Mouse (Mus musculus): ENCODE results near the gene Nrn1. TPM values are rescaled to one million over a fixed set of nuclear protein-coding genes. Genes with fewer than 3 reads are reported as not detected.
A peak's percentile ranks its signal among the peaks of the same experiment; 100 is the strongest.

The Nrn1 gene
- total RNA-seq, 2 experiments from 2014 or later = 3.5 to 17.2 TPM

DNA sequence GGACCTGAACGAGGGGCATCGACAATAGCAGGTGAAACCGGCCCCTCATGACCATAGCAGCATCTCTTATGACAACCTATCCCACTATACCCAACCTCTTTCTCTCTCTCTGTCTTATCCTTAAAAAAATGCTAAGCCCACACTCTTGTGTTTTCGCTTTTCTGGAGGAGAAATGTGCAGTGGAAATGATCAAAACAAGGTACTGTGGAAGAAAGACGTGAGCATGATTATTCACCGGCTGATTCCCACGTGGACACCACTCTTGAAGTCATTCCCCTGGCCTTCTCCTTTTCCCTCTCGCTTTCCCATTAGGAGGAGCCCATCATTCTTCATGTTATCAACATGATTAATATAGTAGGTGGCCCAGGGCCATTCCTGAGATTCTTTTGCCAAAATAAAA is 9.1 kb downstream of the Nrn1 start:
- DNase-seq (ENCODE audit: low spot score in 2 of 2) = no peak

DNA sequence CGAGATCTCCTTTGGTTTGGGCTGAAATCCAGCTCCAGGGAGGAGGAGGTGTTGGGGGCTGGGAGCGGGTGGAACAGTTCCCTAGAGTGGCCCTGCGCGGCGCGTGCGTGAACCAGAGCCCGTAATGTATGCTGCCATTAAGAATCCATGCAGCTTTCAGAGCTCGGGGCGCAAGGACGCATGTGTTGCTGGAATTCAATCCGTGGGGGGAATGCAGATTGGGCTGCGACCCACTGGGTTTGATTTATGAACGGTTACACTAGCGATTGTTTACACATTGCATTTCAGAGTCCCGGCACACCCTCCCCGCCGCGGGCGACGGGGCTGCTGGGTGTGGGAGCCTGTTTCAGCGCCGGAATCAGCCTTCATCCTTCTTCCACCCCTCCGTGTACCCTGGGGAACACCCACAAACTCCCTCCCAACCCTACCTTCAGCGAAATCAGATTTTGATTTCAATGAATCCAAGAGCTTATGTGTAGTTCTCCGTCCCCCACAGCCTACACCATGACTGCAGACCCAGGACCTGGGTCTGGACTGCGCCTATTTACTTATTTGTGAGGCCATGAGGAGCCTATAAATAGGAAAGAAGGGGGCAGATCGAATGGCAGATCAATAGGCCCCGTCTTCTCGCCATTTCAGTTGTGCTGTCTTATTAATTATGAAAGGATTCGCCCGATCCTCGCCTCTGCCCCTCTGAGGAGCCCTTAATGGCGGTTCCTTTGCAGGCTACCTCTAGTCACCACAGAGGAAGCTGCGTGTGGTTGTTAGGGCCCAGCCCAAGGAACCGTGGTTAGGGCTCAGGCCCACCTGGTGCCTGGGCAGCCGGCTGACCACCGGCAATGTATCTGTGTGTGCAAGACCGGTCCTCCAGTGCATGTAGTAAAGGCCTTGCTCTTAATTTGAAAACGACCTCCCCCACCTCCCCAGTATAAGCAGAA is 10.1 kb downstream of the Nrn1 start:
- no peak for DNase-seq (ENCODE audit: low spot score in 2 of 2)

DNA sequence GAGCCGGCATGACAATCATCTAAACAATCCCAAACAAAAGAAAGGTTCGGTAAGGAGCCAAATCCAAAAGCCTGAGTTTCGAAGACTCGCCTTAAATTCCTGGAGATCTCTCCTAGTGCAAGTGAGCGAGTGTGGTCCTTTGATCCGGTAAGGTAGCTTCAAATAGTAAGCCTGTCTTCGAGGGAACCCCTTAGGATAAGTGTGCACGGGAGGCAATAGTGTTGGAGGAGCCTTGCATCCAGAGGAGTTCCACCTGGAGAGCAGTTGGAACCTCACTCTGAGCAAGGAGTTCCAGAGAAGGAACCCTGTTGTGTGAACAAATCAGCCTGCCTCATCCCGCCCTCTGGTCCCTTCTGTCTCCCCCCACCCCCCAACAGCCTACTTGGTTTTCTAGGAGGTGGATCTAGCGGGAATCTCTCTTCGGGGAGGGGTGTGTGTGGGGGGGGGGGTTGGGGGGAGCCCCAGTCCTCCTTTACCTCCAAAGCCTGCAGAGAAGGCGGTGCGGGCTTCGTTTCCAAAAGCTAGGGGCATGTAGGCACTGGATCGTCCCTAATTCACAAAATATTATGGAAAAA is 11.1 kb downstream of the Nrn1 start:
- DNase-seq (ENCODE audit: low spot score in 2 of 2) = no peak

DNA sequence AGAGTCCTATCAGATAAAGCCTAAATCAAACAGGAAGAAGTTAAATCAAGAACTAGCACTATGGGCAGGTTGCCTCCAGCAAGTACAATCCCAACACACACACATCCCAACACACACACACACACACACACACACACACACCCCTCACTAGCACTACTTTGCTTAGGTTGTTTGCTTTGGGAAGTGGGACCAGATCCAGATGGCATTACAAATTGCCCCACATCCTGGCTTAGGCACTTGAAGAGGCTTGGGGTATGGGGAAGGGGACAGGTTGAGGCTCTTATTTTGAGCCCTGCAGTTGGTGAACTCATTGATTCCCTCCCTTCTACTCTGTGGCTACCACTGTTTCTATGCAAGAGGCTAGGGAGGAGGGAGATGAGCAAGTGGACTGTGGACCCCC is 12.6 kb downstream of the Nrn1 start:
- no peak for DNase-seq (ENCODE audit: low spot score in 2 of 2)

DNA sequence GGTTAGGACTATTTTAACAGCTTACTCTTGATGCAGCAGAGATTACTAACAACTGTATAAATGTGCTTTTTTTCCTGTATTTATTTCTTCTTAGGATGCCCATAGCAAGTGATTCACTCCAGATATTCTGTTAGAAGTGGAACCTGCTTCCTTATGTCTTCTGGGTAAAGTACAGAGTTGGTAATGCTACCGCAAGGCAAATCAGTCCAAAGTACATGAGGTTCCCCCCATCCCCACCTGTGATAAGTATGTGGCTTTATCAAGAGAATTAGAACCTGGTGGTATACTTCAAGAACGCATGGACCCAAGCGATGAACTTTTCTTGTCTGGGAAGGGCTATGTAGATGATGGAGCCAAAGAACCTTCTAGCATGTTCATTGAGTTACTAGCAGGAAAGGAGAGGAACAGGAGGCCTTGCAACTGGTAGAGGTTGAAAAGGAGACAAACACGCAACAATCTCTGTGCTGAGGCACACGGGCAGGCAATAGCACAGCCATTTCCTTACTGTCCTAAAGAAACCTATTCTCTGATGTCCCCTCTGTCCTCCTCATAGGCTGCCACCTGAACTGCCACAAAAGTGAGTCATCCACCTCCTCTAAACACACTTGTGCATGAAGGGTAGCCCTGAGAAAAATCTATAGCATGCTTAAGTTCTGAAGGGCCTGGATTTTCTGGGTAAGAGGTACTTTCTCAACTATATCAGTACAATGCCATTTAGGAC is 14.5 kb downstream of the Nrn1 start:
- DNase-seq (ENCODE audit: low spot score in 2 of 2) = no peak

DNA sequence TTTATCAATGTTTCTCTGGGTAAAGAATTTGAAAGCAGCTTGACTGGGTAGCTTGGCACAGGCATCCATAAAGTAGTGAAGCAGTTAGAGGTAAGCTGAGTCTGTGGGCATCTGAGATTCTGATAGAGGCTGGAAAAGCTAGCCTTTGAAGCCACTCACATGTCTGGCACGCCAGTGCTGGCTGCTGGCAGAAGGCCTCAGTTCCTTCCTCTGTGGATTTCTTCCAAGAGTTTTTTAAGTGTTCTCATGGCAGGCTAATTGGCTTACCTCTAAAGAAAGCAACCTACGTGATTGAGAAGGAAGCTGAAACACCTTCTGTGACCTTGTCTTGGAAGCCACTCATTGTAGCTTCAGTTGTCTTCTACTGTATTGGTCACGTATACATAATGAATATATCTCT is 17.6 kb downstream of the Nrn1 start:
- no peak for DNase-seq (ENCODE audit: low spot score in 2 of 2)

DNA sequence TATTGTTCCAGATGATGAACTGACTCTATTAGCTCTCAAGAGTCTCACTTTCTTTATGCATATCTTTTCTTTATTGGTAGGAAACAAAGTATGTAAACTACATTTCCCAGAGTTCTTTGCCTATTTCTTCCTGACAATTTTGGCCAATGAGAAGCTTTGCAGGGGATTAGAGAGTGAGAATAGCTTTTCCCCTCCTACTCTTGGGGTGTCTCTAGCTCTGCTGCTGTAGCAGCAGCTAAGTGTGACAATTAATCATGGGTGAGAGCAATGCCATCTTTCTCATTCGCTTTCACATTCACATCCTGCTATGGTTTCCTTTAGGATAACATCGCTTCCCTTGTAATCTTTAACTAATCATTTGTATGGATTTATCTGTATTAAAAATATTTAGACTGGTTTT is 18.2 kb downstream of the Nrn1 start:
- no peak for DNase-seq (ENCODE audit: low spot score in 2 of 2)

DNA sequence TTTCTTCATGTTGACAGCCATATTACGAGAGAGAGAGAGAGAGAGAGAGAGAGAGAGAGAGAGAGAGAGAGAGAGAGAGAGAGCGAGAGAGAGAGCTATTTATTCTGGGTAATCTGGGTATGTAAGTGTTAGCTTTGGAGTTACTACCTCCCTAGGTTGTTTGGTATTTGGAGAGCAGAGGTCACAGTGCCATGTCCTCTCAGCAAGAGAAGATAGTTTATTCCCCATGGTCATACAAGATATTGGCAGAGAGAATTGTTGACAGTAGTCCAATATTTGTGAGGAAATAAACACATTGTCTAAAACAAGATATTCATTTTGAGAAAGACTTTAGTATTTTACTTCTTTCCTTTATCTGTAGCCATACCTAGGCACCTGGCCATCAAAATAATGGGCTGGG is 20.8 kb downstream of the Nrn1 start:
- DNase-seq (ENCODE audit: low spot score in 2 of 2) = no peak

DNA sequence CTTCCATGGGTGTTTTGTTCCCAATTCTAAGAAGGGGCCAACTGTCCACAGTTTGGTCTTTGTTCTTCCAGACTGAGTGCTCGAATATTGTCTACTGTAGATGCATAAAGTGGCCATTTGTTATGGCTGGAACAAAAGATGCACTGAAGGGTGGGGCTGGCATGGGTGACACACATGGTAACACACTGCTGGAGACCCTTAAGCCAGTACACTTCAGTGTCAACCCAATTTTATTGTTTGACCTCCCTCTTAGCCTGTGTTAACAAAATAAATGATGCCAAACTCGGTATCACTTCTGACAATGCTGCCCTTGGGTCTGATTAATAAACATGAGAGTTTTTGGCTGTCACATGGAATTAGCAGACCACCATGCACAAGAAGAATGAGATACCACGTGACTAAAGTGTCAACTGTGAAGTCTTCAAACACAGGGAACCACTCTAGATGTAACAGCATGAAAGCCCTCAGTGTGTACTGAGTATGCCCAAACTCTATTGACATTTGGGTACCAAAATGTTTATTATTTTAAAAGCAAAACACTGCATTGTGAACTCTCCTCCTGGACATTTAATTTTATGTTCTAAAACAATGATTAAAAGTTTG is 27.7 kb downstream of the Nrn1 start:
- DNase-seq (ENCODE audit: low spot score in 2 of 2) = no peak

DNA sequence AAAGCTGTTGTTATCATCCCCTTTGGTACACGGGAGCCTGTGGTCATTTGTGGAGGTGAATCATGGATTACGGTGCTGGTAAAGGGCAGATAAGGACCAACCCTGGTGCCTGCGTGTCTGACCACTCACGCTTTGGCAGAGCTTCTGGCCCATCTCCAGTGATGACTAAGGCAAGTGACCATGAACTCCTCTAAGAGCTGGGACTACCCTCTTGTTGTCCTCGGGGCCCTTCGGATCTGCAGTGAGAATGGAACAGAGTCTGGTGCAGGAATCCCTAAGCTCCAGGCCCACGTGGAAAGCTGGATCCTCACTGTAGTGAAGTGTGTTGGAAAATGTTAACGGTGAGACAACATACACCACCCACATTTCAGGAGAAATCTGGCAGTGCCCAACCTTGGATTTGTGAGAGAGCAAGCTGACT is 38.6 kb downstream of the Nrn1 start:
- DNase-seq (ENCODE audit: low spot score in 2 of 2) = peak; percentile 19 to 48

DNA sequence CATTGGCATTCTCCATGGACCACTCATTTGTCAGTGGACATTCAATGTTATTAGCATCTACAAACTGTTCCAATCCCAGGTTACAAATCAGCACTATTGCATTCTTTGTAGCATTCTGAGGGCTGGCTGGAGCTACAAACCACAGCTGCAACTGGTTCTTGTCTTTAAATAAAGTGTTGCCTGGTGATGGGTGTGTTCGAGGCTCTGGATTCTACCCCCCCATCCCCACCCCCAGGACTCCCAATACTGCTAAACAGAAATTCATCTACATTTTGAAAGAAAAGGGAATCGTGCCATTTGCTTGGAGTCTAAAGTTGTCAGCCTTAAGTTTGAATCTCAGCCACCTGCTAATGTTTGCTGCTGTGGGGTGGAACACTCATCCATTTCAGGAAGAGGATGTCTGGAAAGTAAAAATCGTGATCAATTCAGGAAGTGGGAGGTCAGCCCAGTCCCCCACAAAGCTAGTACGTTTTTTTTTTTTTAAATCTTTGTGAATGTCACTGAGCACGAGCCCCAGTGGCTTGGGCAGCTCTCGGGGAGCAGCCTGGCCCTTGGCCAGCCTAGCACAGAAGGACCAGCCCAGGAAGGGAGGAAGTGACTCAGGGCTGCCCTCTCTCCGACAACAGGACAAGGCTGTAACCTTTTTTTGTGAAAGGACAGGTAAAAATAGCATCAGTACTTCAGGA is 39.3 kb downstream of the Nrn1 start:
- DNase-seq (ENCODE audit: low spot score in 2 of 2) = peak in 1 of 2 experiments; percentile 14

DNA sequence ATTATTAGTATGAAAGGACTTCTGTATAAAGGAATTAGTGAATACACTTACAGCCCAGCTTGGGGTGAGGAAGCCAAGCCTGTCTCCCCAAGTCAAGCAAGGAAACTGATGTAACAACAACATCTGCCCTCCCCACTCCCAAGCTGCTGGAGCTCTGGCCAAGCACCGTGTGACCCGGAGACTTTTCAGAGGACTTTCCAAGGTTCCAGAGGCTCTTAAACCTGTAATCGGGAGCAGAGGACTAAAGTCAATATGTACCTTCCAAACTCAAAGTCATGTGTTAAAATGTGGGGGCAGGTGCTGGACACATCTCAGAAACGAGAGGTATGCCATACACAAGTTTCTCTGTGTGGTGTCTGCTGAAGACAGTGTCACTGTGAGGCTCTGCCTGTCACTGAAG is 51.4 kb downstream of the Nrn1 start:
- DNase-seq (ENCODE audit: low spot score in 2 of 2) = no peak

DNA sequence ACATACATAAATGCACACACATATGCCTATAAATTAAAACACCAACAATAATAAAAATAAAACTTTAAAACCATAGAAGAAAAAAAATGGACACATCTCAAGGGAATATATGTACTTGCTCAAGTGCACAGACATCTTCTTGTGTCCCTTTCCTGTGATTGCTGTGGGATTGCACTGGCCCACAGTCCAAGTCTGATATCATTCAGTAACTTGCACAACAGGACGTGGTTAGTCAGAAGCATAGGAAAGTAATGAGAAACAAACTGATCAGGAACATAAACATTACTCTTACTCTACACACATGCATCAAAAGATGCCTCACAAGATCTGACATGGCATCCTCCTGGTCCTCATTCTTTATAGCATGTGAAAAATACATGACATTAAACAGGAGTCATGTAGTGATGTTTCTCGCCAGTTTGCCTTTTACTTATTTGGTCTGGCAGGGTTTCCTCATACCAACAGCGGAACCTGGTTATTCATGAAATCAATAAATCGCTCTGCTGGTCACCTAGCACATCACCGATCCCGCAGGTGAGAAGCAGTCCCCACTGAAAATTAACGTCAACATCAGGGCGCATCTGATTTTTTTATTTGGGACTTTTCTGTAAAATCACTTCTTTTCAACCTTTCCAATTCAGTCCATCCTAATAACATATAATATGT is 54.1 kb downstream of the Nrn1 start:
- DNase-seq (ENCODE audit: low spot score in 2 of 2) = no peak

DNA sequence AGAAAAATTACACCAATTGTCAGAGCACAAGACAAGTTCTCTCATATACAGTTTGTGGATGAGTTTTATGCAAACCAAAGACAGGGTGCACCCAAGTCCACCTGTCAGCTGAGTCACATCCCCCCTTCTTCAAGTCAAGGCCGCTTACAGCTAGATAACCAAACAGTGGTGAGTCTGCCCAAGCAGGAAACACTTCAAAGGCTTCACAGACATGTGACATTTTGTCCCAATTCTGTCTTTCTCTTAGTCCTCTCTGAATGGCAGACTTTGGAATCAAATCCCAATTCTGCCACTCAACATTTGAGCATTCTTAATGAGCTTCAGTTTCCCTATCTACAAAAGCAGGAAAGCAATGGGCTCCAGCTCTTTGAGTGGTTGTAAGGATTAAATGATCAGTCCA is 55.6 kb downstream of the Nrn1 start:
- no peak for DNase-seq (ENCODE audit: low spot score in 2 of 2)
